Mouse (Mus musculus) liver, embryonic 14.5 days (tissue): Measurements from ENCODE around the gene Hmgb2.

Experiments used
- CTCF ChIP-seq: IDR thresholded peaks from 2 replicates; pipeline ENCODE4 v1.5.1; 2016; ENCODE audit warnings: antibody characterized with exemption, low read depth, control low read depth
- EP300 ChIP-seq: IDR thresholded peaks from 2 replicates; pipeline ENCODE4 v1.6.1; 2016; ENCODE audit warnings: antibody characterized with exemption, low read depth

GRCm38 (mm10) chr8:57562741-57563140 lies 51.0 kb downstream of the Hmgb2 start:
- no peak for TF ChIP-seq CTCF
- TF ChIP-seq EP300: no peak
